Mouse (Mus musculus): Measurements from ENCODE around the gene Tifab. TPM values are rescaled to one million over a fixed set of nuclear protein-coding genes. Genes with fewer than 3 reads are reported as not detected.
"Not testable (repeated sequence)": the region's sequence is repeated elsewhere in the genome, so short reads cannot be mapped to it uniquely, and the experiment has no call there.

The Tifab gene
- polyA plus RNA-seq, 1 experiment from 2014 or later = 1.9 TPM

DNA sequence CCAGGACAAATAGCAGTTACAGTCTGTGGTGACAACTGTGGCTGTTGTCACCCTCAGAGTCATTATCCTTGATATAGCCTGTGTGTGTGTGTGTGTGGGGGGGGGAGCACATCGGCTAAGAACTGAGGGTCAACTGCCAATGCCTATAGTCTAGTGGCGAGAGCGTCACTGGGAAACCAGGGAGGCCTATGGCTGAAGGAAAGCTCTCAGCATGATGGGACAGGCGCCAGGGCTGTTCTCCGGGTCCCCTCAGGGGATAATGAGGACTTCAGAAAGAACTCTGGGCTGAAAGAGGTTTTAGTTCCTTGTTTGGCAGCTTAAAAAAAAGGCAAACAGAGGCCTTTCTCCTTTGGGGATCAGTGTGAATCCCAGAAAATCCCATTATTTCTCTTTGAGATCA lies 35.9 kb upstream of the Tifab start:
- WGBS = 49% methylated on average over 5 of the region's 5 CpGs
- no peaks in the 10 kb centered on the region for H3K36me3 ChIP-seq (ENCODE audit: control insufficient read depth, insufficient read depth, low read length)

GRCm38 (mm10) chr13:56209067-56209411 lies 30.4 kb upstream of the Tifab start:
- 0 out of 2 replicates have a peak, but pooled peaks cover 2% of the 10 kb centered on the region for H3K4me1 ChIP-seq (replicated peaks; ENCODE audit: control insufficient read depth, insufficient read depth, low read length)
- H3K9ac ChIP-seq (ENCODE audit: low read depth, low read length) = no peak overlapping the region
- DNase-seq (ENCODE audit: low spot score) (no peak), ATAC-seq (replicated peaks; ENCODE audit: low FRiP score) (no peak)
- 13% methylated on average over 8 of the region's 8 CpGs for WGBS
- peaks cover 18% of the 10 kb centered on the region for H3K27me3 ChIP-seq (replicated peaks; ENCODE audit: control insufficient read depth, insufficient read depth, low read length)
- no peak overlapping the region for H3K27ac ChIP-seq (ENCODE audit: low read depth, low read length)
- H3K9me3 ChIP-seq (ENCODE audit: control insufficient read depth, low read length) = no peaks in the 10 kb centered on the region
- H3K4me2 ChIP-seq = peak overlapping the region; percentile 47
- H3K4me3 ChIP-seq (ENCODE audit: low read depth, low read length) = no peak overlapping the region
- no peaks in the 10 kb centered on the region for H3K36me3 ChIP-seq (ENCODE audit: control insufficient read depth, insufficient read depth, low read length)

More for the DNA sequence above, 35.9 kb upstream of the Tifab start:
- ATAC-seq (replicated peaks; ENCODE audit: low FRiP score) (no peak), DNase-seq (ENCODE audit: low spot score) (no peak)
- no peak overlapping the region for H3K9ac ChIP-seq (ENCODE audit: low read depth, low read length)
- H3K4me3 ChIP-seq (ENCODE audit: low read depth, low read length) = no peak overlapping the region
- H3K9me3 ChIP-seq (ENCODE audit: control insufficient read depth, low read length) = no peaks in the 10 kb centered on the region
- no peaks in the 10 kb centered on the region for H3K4me1 ChIP-seq (replicated peaks; ENCODE audit: control insufficient read depth, insufficient read depth, low read length)
- no peak overlapping the region for H3K27ac ChIP-seq (ENCODE audit: low read depth, low read length)
- no peak overlapping the region for H3K4me2 ChIP-seq
- H3K27me3 ChIP-seq (replicated peaks; ENCODE audit: control insufficient read depth, insufficient read depth, low read length) = peaks cover 7% of the 10 kb centered on the region

- Histone ChIP-seq H3K4me1 (replicated peaks; ENCODE audit: control insufficient read depth, insufficient read depth, low read length) (0 out of 2 replicates have a peak, but pooled peaks cover 2% of the 10 kb centered on the region), H3K27ac (ENCODE audit: low read depth, low read length) (no peak overlapping the region), H3K9ac (ENCODE audit: low read depth, low read length) (no peak overlapping the region), H3K36me3 (ENCODE audit: control insufficient read depth, insufficient read depth, low read length) (no peaks in the 10 kb centered on the region), H3K9me3 (ENCODE audit: control insufficient read depth, low read length) (no peaks in the 10 kb centered on the region), H3K27me3 (replicated peaks; ENCODE audit: control insufficient read depth, insufficient read depth, low read length) (peaks cover 18% of the 10 kb centered on the region), H3K4me2 (peak overlapping the region; percentile 47), H3K4me3 (ENCODE audit: low read depth, low read length) (no peak overlapping the region)
- ATAC-seq (replicated peaks; ENCODE audit: low FRiP score) = no peak
- no peak for DNase-seq (ENCODE audit: low spot score)
- 11% methylated on average over 34 of the region's 35 CpGs for WGBS
These were observed 29.8 kb upstream of the Tifab start for GRCm38 (mm10) chr13:56208225-56209066.

GRCm38 (mm10) chr13:56199506-56199905 lies 20.8 kb upstream of the Tifab start:
- H3K9me3 ChIP-seq (ENCODE audit: control insufficient read depth, low read length) = no peaks in the 10 kb centered on the region
- no peak overlapping the region for H3K9ac ChIP-seq (ENCODE audit: low read depth, low read length)
- H3K4me3 ChIP-seq (ENCODE audit: low read depth, low read length) = no peak overlapping the region
- H3K4me2 ChIP-seq = no peak overlapping the region
- DNase-seq (ENCODE audit: low spot score) (no peak), ATAC-seq (replicated peaks; ENCODE audit: low FRiP score) (no peak)
- no peak overlapping the region for H3K27ac ChIP-seq (ENCODE audit: low read depth, low read length)
- no peaks in the 10 kb centered on the region for H3K36me3 ChIP-seq (ENCODE audit: control insufficient read depth, insufficient read depth, low read length)
- peaks cover 4% of the 10 kb centered on the region; the same call in 1 of the 2 replicates for H3K4me1 ChIP-seq (replicated peaks; ENCODE audit: control insufficient read depth, insufficient read depth, low read length)
- 74% methylated on average over 8 of the region's 8 CpGs for WGBS
- H3K27me3 ChIP-seq (replicated peaks; ENCODE audit: control insufficient read depth, insufficient read depth, low read length) = peaks cover 10% of the 10 kb centered on the region; the same call in 1 of the 2 replicates

DNA sequence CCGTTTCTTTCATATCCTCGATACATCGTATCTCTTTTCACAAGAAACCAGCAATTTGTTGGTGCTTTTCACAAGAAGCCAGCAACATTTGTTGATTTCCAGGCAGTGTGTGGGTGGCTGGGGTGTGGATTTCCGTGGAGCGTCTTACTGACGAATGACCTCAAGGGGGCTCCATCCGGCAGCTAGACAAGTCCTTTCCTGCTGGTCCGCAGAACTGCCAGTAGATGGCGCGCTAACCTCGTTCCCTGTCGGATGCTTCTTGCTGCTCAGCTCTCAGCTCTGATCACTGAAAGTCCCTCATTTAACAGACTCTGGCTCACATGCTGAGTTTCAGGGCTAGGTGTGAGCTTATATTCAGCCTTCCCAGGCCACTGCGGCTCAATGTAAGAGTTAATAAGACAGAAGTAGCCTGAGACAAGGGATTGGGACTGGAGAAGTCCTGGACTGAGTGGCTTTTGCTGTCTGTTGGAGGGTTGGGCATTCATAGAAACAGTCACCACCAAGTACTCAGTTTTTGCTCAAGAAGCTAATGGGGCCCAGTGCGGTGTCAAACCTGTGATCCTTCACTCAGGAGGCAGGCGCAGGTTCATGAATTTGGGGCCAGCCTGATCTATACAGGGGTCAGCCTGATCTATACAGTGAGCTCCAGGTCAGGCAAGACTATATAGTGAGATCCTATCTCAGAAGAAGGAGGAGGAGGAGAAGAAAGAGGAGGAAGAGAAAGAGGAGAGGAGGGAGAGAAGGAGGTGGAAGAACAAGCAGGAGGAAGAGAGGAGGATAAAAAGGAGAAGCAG lies 19.0 kb upstream of the Tifab start:
- H3K4me3 ChIP-seq (ENCODE audit: low read depth, low read length) = no peak overlapping the region
- WGBS = 10% methylated on average over 15 of the region's 15 CpGs
- no peaks in the 10 kb centered on the region for H3K36me3 ChIP-seq (ENCODE audit: control insufficient read depth, insufficient read depth, low read length)
- H3K9me3 ChIP-seq (ENCODE audit: control insufficient read depth, low read length) = no peaks in the 10 kb centered on the region
- peak; percentile 75 for DNase-seq (ENCODE audit: low spot score)
- no peak overlapping the region for H3K9ac ChIP-seq (ENCODE audit: low read depth, low read length)
- H3K4me2 ChIP-seq = peak overlapping the region; percentile 14; the same call in 1 of the 2 replicates
- H3K4me1 ChIP-seq (replicated peaks; ENCODE audit: control insufficient read depth, insufficient read depth, low read length) = peaks cover 4% of the 10 kb centered on the region; the same call in 1 of the 2 replicates
- peak; percentile 31; the same call in 1 of the 2 replicates for ATAC-seq (replicated peaks; ENCODE audit: low FRiP score)
- peaks cover 10% of the 10 kb centered on the region; the same call in 1 of the 2 replicates for H3K27me3 ChIP-seq (replicated peaks; ENCODE audit: control insufficient read depth, insufficient read depth, low read length)
- H3K27ac ChIP-seq (ENCODE audit: low read depth, low read length) = no peak overlapping the region

GRCm38 (mm10) chr13:56197031-56197430 lies 18.3 kb upstream of the Tifab start:
- peaks cover 10% of the 10 kb centered on the region; the same call in 1 of the 2 replicates for H3K27me3 ChIP-seq (replicated peaks; ENCODE audit: control insufficient read depth, insufficient read depth, low read length)
- no peak overlapping the region for H3K27ac ChIP-seq (ENCODE audit: low read depth, low read length)
- WGBS = 70% methylated on average over 12 of the region's 12 CpGs
- H3K36me3 ChIP-seq (ENCODE audit: control insufficient read depth, insufficient read depth, low read length) = no peaks in the 10 kb centered on the region
- H3K9ac ChIP-seq (ENCODE audit: low read depth, low read length) = no peak overlapping the region
- DNase-seq (ENCODE audit: low spot score) (no peak), ATAC-seq (replicated peaks; ENCODE audit: low FRiP score) (no peak)
- no peak overlapping the region for H3K4me3 ChIP-seq (ENCODE audit: low read depth, low read length)
- peak overlapping the region; percentile 14; the same call in 1 of the 2 replicates for H3K4me2 ChIP-seq
- no peaks in the 10 kb centered on the region for H3K9me3 ChIP-seq (ENCODE audit: control insufficient read depth, low read length)
- peaks cover 4% of the 10 kb centered on the region; the same call in 1 of the 2 replicates for H3K4me1 ChIP-seq (replicated peaks; ENCODE audit: control insufficient read depth, insufficient read depth, low read length)

- not testable (repeated sequence) for H3K4me3 ChIP-seq (ENCODE audit: low read depth, low read length); ATAC-seq (replicated peaks; ENCODE audit: low FRiP score); H3K27ac ChIP-seq (ENCODE audit: low read depth, low read length); H3K36me3 ChIP-seq (ENCODE audit: control insufficient read depth, insufficient read depth, low read length); DNase-seq (ENCODE audit: low spot score); H3K4me1 ChIP-seq (replicated peaks; ENCODE audit: control insufficient read depth, insufficient read depth, low read length); H3K9ac ChIP-seq (ENCODE audit: low read depth, low read length); H3K4me2 ChIP-seq; H3K9me3 ChIP-seq (ENCODE audit: control insufficient read depth, low read length)
- whole genome bisulfite sequencing = 83% methylated on average over 11 of the region's 11 CpGs
- H3K27me3 ChIP-seq (replicated peaks; ENCODE audit: control insufficient read depth, insufficient read depth, low read length) = peaks cover 10% of the 10 kb centered on the region; the same call in 1 of the 2 replicates
These were observed 17.1 kb upstream of the Tifab start for GRCm38 (mm10) chr13:56195824-56196223.

GRCm38 (mm10) chr13:56194181-56194580 lies 15.5 kb upstream of the Tifab start:
- H3K4me2 ChIP-seq; H3K36me3 ChIP-seq (ENCODE audit: control insufficient read depth, insufficient read depth, low read length); H3K4me1 ChIP-seq (replicated peaks; ENCODE audit: control insufficient read depth, insufficient read depth, low read length); ATAC-seq (replicated peaks; ENCODE audit: low FRiP score); DNase-seq (ENCODE audit: low spot score); H3K9me3 ChIP-seq (ENCODE audit: control insufficient read depth, low read length); H3K4me3 ChIP-seq (ENCODE audit: low read depth, low read length); H3K27me3 ChIP-seq (replicated peaks; ENCODE audit: control insufficient read depth, insufficient read depth, low read length); H3K27ac ChIP-seq (ENCODE audit: low read depth, low read length); H3K9ac ChIP-seq (ENCODE audit: low read depth, low read length): not testable (repeated sequence)
- 86% methylated on average over 11 of the region's 11 CpGs for WGBS

All from liver, embryonic 11.5 days (tissue).